Mouse (Mus musculus) limb, embryonic 14.5 days (tissue): ENCODE measurements at regions not wholly inside any gene's neighbourhood (a gene's known extent, or its start where the extent isn't known, plus 50 kb on each side); places are given as distances from the start of the nearest gene placed in this dataset.

Source experiments
- ATAC-seq: fragments of 200-750 bp; cut with Nextera tagmentation; 2 replicates; pipeline ENCODE4 v1.8.0; 2017; ENCODE audit warnings: low read depth, moderate number of reproducible peaks, moderate TSS enrichment; ENCODE audit not compliant: low FRiP score
- DNase-seq: peaks from one replicate; pipeline ENCODE4 v3.0.0-alpha.2; 2015; ENCODE audit warnings: low spot score
- H3K27ac ChIP-seq: fragments of 300-500 bp; sonication (generic); replicated peaks from 2 replicates; pipeline ENCODE4 v1.5.1; 2014; ENCODE audit warnings: low read depth, mild to moderate bottlenecking, low read length, moderate library complexity, mixed read lengths
- H3K27me3 ChIP-seq: fragments of 300-500 bp; sonication (generic); 2 replicates; pipeline ENCODE4 v1.6.1; 2014; ENCODE audit warnings: low read length, mixed read lengths; ENCODE audit not compliant: control insufficient read depth, insufficient read depth
- H3K36me3 ChIP-seq: fragments of 300-500 bp; sonication (generic); 2 replicates; pipeline ENCODE4 v1.6.1; 2014; ENCODE audit warnings: mild to moderate bottlenecking, low read length, moderate library complexity, mixed read lengths; ENCODE audit not compliant: control insufficient read depth, insufficient read depth
- H3K4me1 ChIP-seq: fragments of 300-500 bp; sonication (generic); 2 replicates; pipeline ENCODE4 v1.6.1; 2014; ENCODE audit warnings: antibody characterized with exemption, low read length, mixed read lengths; ENCODE audit not compliant: control insufficient read depth, insufficient read depth
- H3K4me2 ChIP-seq: fragments of 300-500 bp; sonication (generic); replicated peaks from 2 replicates; pipeline ENCODE4 v1.6.1; 2014; ENCODE audit warnings: low read depth, mild to moderate bottlenecking, low read length, moderate library complexity; ENCODE audit not compliant: severe bottlenecking
- H3K4me3 ChIP-seq: fragments of 300-500 bp; sonication (generic); replicated peaks from 2 replicates; pipeline ENCODE4 v1.5.1; 2014; ENCODE audit warnings: low read length
- H3K9ac ChIP-seq: fragments of 300-500 bp; sonication (generic); 2 replicates; pipeline ENCODE4 v1.6.1; 2014; ENCODE audit warnings: mild to moderate bottlenecking, low read depth, low read length, moderate library complexity; ENCODE audit not compliant: severe bottlenecking
- H3K9me3 ChIP-seq: fragments of 300-500 bp; sonication (generic); 2 replicates; pipeline ENCODE4 v1.6.1; 2016; ENCODE audit warnings: low read length; ENCODE audit not compliant: control insufficient read depth
- POLR2A ChIP-seq: fragments of 200-500 bp; IDR thresholded peaks from 2 replicates; pipeline ENCODE4 v1.8.0; 2012; ENCODE audit warnings: inconsistent platforms, mild to moderate bottlenecking, moderate library complexity, borderline replicate concordance; ENCODE audit not compliant: insufficient read depth, insufficient read length; ENCODE audit errors: extremely low read depth
- WGBS: fragments of 180-500 bp; shearing (Covaris S2); extraction: QIAGEN DNeasy Blood & Tissue Kit; methylation state at CpG from one replicate; pipeline ENCODE4 v1.1.7; 2014; 5-methylcytosine and 5-hydroxymethylcytosine counted together

GRCm38 (mm10) chr14:98937933-98938332 is 56.2 kb downstream of the Rpl36a-ps1 start:
- Histone ChIP-seq H3K4me1 (no peaks in the 10 kb centered on the region), H3K27me3 (no peaks in the 10 kb centered on the region), H3K9ac (no peak overlapping the region), H3K27ac (no peak overlapping the region), H3K4me3 (no peak overlapping the region), H3K36me3 (no peaks in the 10 kb centered on the region), H3K9me3 (no peaks in the 10 kb centered on the region), H3K4me2 (no peak overlapping the region)
- no peak for ATAC-seq
- 89% methylated on average over 1 of the region's 1 CpGs for WGBS
- no peak for TF ChIP-seq POLR2A
- DNase-seq = no peak

- H3K4me3 ChIP-seq = no peak overlapping the region
- TF ChIP-seq POLR2A = no peak
- H3K4me2 ChIP-seq = no peak overlapping the region
- no peaks in the 10 kb centered on the region for H3K27me3 ChIP-seq
- H3K4me1 ChIP-seq = no peaks in the 10 kb centered on the region
- DNase-seq = no peak
- no peaks in the 10 kb centered on the region for H3K9me3 ChIP-seq
- H3K27ac ChIP-seq = no peak overlapping the region
- no peak for ATAC-seq
- H3K9ac ChIP-seq = no peak overlapping the region
- 83% methylated on average over 2 of the region's 2 CpGs for WGBS
- H3K36me3 ChIP-seq = no peaks in the 10 kb centered on the region
These were observed 56.7 kb downstream of the Rpl36a-ps1 start for GRCm38 (mm10) chr14:98937373-98937772.

- Histone ChIP-seq H3K27ac (no peak overlapping the region), H3K27me3 (no peaks in the 10 kb centered on the region), H3K4me3 (no peak overlapping the region), H3K9ac (no peak overlapping the region), H3K4me2 (no peak overlapping the region), H3K36me3 (no peaks in the 10 kb centered on the region), H3K9me3 (no peaks in the 10 kb centered on the region), H3K4me1 (no peaks in the 10 kb centered on the region)
- ATAC-seq = no peak
- DNase-seq = no peak
- 9% methylated on average over 3 of the region's 3 CpGs for WGBS
- no peak for TF ChIP-seq POLR2A
These were observed 60.7 kb downstream of the Rpl36a-ps1 start for GRCm38 (mm10) chr14:98933371-98933916.

GRCm38 (mm10) chr14:98929276-98929675 is 64.8 kb downstream of the Rpl36a-ps1 start:
- H3K36me3 ChIP-seq = no peaks in the 10 kb centered on the region
- no peak overlapping the region for H3K9ac ChIP-seq
- no peak for TF ChIP-seq POLR2A
- 67% methylated on average over 2 of the region's 2 CpGs for WGBS
- no peaks in the 10 kb centered on the region for H3K4me1 ChIP-seq
- H3K27me3 ChIP-seq = no peaks in the 10 kb centered on the region
- no peak overlapping the region for H3K4me3 ChIP-seq
- H3K9me3 ChIP-seq = no peaks in the 10 kb centered on the region
- DNase-seq (no peak), ATAC-seq (no peak)
- H3K27ac ChIP-seq = no peak overlapping the region
- H3K4me2 ChIP-seq = no peak overlapping the region

GRCm38 (mm10) chr14:98908234-98908633 is 85.9 kb downstream of the Rpl36a-ps1 start:
- H3K9me3 ChIP-seq = no peaks in the 10 kb centered on the region
- H3K9ac ChIP-seq = no peak overlapping the region
- no peak overlapping the region for H3K4me3 ChIP-seq
- H3K36me3 ChIP-seq = no peaks in the 10 kb centered on the region
- H3K4me1 ChIP-seq = no peaks in the 10 kb centered on the region
- TF ChIP-seq POLR2A = no peak
- DNase-seq = no peak
- no peak overlapping the region for H3K4me2 ChIP-seq
- no peaks in the 10 kb centered on the region for H3K27me3 ChIP-seq
- ATAC-seq = no peak
- 81% methylated on average over 5 of the region's 5 CpGs for WGBS
- no peak overlapping the region for H3K27ac ChIP-seq

GRCm38 (mm10) chr14:98898876-98899275 is 95.2 kb downstream of the Rpl36a-ps1 start:
- H3K4me3 ChIP-seq = no peak overlapping the region
- H3K4me1 ChIP-seq = no peaks in the 10 kb centered on the region
- H3K36me3 ChIP-seq = no peaks in the 10 kb centered on the region
- no peak for ATAC-seq
- TF ChIP-seq POLR2A = no peak
- no peak overlapping the region for H3K27ac ChIP-seq
- WGBS = 46% methylated on average over 4 of the region's 4 CpGs
- H3K9me3 ChIP-seq = no peaks in the 10 kb centered on the region
- H3K4me2 ChIP-seq = no peak overlapping the region
- H3K27me3 ChIP-seq = no peaks in the 10 kb centered on the region
- H3K9ac ChIP-seq = no peak overlapping the region
- DNase-seq = no peak
